Mouse (Mus musculus) urinary bladder, postnatal 14 days (tissue): ENCODE data around the gene Gstm2.
"Not testable (repeated sequence)": the region's sequence is repeated elsewhere in the genome, so short reads cannot be mapped to it uniquely, and the experiment has no call there.

Source experiments
- DNase-seq: peaks from one replicate; pipeline ENCODE4 v3.0.0; 2021; ENCODE audit warnings: low spot score

Gstm2 gene

GRCm38 (mm10) chr3:107986041-107986562, at the start of gene Gstm2:
Gene Gstm2, minus strand, starts transcription at chr3:107986453.
- peak; percentile 72 for DNase-seq

- peak; percentile 49 for DNase-seq
Measured at GRCm38 (mm10) chr3:108033156-108033555, 46.9 kb upstream of the Gstm2 start.

GRCm38 (mm10) chr3:108032113-108032512, 45.9 kb upstream of the Gstm2 start:
- DNase-seq: peak; percentile 73

- DNase-seq: no peak
Measured at GRCm38 (mm10) chr3:108028641-108029365, 42.5 kb upstream of the Gstm2 start.

GRCm38 (mm10) chr3:108026597-108026996, 40.3 kb upstream of the Gstm2 start:
- DNase-seq: no peak

- no peak for DNase-seq
Measured at GRCm38 (mm10) chr3:108026049-108026448, 39.8 kb upstream of the Gstm2 start.

GRCm38 (mm10) chr3:108025318-108025717, 39.1 kb upstream of the Gstm2 start:
- DNase-seq: peak; percentile 49

- DNase-seq: peak; percentile 72
Measured at GRCm38 (mm10) chr3:108022650-108023049, 36.4 kb upstream of the Gstm2 start.

- DNase-seq: not testable (repeated sequence)
Measured at GRCm38 (mm10) chr3:108020351-108021022, 34.2 kb upstream of the Gstm2 start.

GRCm38 (mm10) chr3:108019226-108019625, 33.0 kb upstream of the Gstm2 start:
- not testable (repeated sequence) for DNase-seq

- no peak for DNase-seq
Measured at GRCm38 (mm10) chr3:108018190-108018820, 32.1 kb upstream of the Gstm2 start.

GRCm38 (mm10) chr3:108017473-108018189, 31.4 kb upstream of the Gstm2 start, which contains the start of gene Gstm1:
Gene Gstm1, minus strand, starts transcription at chr3:108017973.
- DNase-seq: peak; percentile 97

- not testable (repeated sequence) for DNase-seq
Measured at GRCm38 (mm10) chr3:108016468-108016867, 30.2 kb upstream of the Gstm2 start.

GRCm38 (mm10) chr3:108014974-108015346, 28.7 kb upstream of the Gstm2 start:
- DNase-seq: no peak

- no peak for DNase-seq
Measured at GRCm38 (mm10) chr3:108014098-108014973, 28.1 kb upstream of the Gstm2 start.

- DNase-seq: peak; percentile 79
Measured at GRCm38 (mm10) chr3:108013331-108013871, 27.1 kb upstream of the Gstm2 start.

GRCm38 (mm10) chr3:108011558-108011957, 25.3 kb upstream of the Gstm2 start:
- no peak for DNase-seq

- no peak for DNase-seq
Measured at GRCm38 (mm10) chr3:108010286-108010685, 24.0 kb upstream of the Gstm2 start.

- no peak for DNase-seq
Measured at GRCm38 (mm10) chr3:108002021-108002420, 15.8 kb upstream of the Gstm2 start.

- DNase-seq: no peak
Measured at GRCm38 (mm10) chr3:107999491-107999890, 13.2 kb upstream of the Gstm2 start.

GRCm38 (mm10) chr3:107998591-107998990, 12.3 kb upstream of the Gstm2 start:
- no peak for DNase-seq
